Mouse (Mus musculus) heart, postnatal 25 days (tissue): ENCODE results near the gene Clmp. TPM values are rescaled to one million over a fixed set of nuclear protein-coding genes. Genes with fewer than 3 reads are reported as not detected.

Experiments
- DNase-seq: peaks from one replicate; pipeline ENCODE4 v3.0.0; 2022; ENCODE audit warnings: low spot score
- intact Hi-C: fragments of 180-260 bp; cut with DNase I; formaldehyde crosslinking; loops from one replicate; pipeline ENCODE4 v1.15.1; 2025
- total RNA-seq, 2 experiments: library from RNA; stranded (reverse); gene quantifications; 2 replicates each; pipeline ENCODE4 v1.2.3; 2021

Clmp gene
- total RNA-seq, 2 experiments from 2014 or later: 3.4 to 7.0 TPM

DNA sequence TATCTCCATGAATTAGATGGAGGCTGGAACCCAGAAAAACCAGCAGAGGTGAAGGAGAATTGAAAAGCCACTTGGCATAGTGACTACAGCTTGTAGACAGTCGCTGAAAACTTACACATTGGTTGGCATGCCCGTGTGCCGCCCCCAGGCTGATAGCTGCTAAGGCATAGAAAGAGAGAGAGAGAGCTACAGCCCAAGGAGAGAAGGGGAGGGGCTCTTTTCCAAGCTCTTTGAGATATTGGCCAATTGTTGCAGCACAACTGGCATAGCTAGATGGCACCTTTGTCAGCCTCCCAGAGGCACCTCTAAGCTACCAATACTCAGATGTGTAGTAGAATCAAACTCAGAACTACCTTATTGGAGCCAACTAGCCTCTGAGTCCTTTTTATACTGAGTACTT is 1.8 kb downstream of the Clmp start:
- intact Hi-C loops: no loop called here

GRCm38 (mm10) chr9:40690511-40690910 is 4.7 kb downstream of the Clmp start:
- DNase-seq: no peak
- intact Hi-C loops: no loop called here

More for the DNA sequence above, 1.8 kb downstream of the Clmp start:
- no peak for DNase-seq

GRCm38 (mm10) chr9:40693026-40693425 is 7.3 kb downstream of the Clmp start:
- intact Hi-C loops: no loop called here
- no peak for DNase-seq

DNA sequence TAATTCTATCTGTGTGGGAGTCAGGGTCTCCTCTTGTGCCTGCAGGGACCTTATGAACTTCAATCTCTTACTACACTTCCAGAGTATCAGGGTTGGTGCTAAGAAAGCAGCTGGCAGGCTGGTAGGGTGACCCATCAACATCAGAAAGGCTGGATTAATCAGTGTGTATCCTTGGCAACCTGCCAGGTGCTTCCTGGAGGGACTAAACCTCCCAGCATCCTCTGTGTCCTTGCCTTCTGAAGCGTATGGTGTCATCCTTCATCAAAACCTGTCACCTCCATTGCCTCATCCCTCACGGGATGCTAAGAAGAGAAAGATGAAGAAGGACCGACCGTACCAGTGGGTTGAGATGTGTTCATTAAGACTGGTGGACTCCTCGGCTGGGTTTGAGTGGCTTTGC is 8.0 kb downstream of the Clmp start:
- intact Hi-C loops: no loop called here

DNA sequence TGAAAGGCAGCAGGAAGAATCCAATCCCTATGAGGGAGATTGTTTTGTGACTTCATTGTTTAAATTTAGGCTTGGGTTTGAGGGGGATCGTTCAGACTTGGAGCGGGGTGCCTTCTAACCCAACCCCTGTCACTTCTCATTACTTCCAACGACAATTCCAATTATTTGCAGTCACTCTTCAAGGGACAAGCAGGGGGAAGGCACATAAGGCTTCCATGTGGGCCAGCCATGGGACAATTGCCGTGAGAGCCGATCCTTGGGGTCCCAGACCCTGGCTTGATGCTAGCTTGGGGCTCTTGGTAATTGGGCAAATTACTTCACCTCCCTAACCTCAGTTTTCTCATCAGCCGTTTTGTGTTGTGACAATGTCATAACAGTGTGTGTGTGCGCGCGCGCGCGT is 8.5 kb downstream of the Clmp start:
- intact Hi-C loops: no loop called here
- DNase-seq: no peak

More for the DNA sequence above, 8.0 kb downstream of the Clmp start:
- DNase-seq: no peak

- no peak for DNase-seq
- intact Hi-C loops: no loop called here
These were observed 10.3 kb downstream of the Clmp start for GRCm38 (mm10) chr9:40696086-40696485.

DNA sequence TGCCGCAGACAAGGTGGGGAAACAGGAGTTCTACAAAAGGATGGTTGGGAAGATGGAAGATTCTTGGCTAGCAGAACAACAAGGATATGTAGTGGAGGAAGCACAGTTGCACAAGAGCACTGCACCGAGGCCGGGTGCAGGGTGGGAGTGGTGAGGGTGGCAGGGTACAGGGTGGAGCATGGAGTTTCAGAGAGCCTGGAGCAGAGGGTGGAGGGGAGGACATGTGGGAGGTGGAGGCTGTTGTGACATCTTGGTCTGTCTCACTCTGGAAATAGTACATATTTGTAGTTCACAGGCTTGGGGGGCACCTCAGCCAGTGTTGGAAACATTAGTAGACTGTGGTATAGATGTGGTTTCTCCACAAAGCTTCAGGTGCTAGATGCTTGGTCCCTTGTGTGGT is 13.4 kb downstream of the Clmp start:
- intact Hi-C loops: no loop called here
- no peak for DNase-seq

DNA sequence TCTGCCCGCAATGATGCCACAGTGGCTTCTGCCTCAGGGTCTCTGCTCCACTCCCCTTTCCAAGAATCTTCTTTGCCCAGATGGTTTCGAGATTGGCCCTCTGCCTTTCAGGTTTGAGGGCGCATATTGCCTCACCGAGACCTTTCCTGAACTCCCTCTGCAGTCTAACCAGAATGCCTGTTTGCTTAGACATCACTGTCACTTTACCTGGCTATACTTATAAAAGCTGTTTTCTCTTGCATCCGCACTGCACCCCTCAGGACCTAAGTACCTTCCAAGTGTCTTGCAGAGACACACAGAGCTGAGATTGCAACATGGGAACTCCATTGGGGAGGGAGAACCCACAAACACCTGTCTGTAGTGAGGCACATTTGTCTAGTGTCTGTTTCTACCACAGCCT is 14.5 kb downstream of the Clmp start:
- no peak for DNase-seq
- intact Hi-C loops: no loop called here

- intact Hi-C loops: no loop called here
- DNase-seq: no peak
These were observed 18.9 kb downstream of the Clmp start for GRCm38 (mm10) chr9:40704364-40705276.

DNA sequence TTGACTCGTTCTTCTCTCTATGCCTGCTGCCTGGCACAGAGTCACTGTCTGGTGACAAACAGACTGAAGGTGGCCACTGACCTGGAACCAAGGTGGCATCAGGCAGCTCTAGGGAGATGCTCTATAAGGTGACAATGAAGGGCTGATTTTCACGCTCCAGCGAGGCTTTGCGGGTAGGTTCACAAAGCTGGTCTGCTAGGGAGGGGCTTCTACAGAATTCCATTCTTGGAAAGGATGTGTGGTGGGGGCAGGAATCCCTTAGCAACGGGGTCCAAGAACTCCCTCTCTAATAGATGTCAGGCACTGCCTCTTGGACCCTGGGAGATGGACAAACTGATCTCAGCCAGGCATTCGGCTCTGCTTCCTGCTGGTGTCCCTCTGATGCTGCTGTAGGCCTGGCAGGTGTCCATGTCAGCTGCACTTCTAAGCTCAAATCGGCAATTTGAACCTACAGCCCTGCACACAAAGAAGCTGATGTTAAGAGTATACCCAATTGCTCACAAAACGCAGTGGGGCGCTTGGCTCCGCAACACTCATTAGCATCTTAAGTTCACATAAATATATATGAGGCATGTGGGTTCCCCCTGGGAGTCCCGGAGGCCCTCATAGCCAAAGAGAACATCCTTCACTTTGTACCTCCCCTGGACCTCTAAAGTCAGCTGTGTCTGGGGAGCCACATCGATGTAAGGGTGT is 22.8 kb downstream of the Clmp start:
- no peak for DNase-seq
- intact Hi-C loops: no loop called here

- no peak for DNase-seq
These were observed 23.4 kb downstream of the Clmp start for GRCm38 (mm10) chr9:40709141-40709537.

GRCm38 (mm10) chr9:40709587-40709986 is 23.8 kb downstream of the Clmp start:
- no peak for DNase-seq
- intact Hi-C loops: no loop called here

More at GRCm38 (mm10) chr9:40709141-40709537, 23.4 kb downstream of the Clmp start:
- intact Hi-C loops: no loop called here

DNA sequence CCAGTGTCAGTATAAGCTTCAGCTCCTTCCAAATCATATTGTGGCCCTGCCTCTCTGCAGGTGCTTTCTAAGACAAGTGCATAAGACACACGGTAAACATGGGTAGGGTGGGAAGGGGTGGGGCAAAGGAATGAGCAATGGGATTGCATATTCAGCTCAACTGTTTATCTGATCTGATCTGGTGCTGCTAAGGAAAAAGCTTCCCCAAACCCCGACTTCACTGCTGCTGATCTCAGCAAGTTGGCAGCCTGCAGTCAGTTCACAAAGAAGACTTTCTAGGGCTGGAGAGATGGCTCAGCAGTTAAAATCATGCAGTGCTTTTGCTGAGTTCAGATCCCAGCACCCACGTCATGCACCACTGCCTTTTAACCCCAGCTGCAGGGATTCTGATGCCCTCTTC is 24.2 kb downstream of the Clmp start:
- intact Hi-C loops: no loop called here
- DNase-seq: no peak

GRCm38 (mm10) chr9:40711654-40712053 is 25.9 kb downstream of the Clmp start:
- no peak for DNase-seq
- intact Hi-C loops: no loop called here

- intact Hi-C loops: no loop called here
- DNase-seq: no peak
These were observed 31.6 kb downstream of the Clmp start for GRCm38 (mm10) chr9:40717182-40717874.

GRCm38 (mm10) chr9:40717875-40718185 is 32.1 kb downstream of the Clmp start:
- intact Hi-C loops: no loop called here
- DNase-seq: no peak

- intact Hi-C loops: no loop called here
These were observed 35.1 kb downstream of the Clmp start for GRCm38 (mm10) chr9:40720881-40721280.

GRCm38 (mm10) chr9:40723311-40723772 is 37.6 kb downstream of the Clmp start:
- intact Hi-C loops: no loop called here
- no peak for DNase-seq

More at GRCm38 (mm10) chr9:40720881-40721280, 35.1 kb downstream of the Clmp start:
- DNase-seq: no peak

GRCm38 (mm10) chr9:40724978-40725377 is 39.2 kb downstream of the Clmp start:
- intact Hi-C loops: no loop called here
- no peak for DNase-seq

DNA sequence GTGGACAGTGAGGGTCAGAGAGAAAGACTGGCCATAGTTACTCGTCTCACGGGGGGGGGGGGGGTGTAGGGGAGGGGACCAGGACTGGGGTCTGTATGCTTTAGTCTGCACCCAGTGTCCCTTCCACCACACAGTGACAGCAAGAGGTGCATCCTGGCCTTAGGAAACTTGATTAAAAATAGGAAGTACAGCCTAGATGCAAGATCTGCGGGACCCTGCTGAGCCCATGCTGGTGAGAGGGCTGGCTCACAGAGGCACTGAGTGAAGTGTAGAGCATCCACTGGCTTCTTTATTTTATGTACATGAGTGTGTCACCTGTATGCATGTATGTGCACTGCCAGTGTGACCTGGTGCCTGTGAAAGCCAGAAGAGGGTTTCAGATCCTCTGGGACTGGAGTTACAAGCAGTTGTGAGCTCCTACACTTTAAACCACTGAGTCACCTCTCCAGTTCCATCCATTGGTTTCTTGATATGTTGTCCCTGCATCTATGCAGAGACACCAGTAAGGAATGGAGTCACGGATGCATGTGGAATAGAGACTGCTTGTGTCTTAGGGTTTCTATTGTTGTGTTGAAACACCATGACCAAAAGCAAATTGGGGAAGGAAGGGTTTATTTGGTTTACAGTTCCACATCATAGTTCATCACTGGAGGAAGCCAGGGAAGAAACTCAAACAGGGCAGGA is 41.5 kb downstream of the Clmp start:
- DNase-seq: no peak
- intact Hi-C loops: no loop called here
